Mouse (Mus musculus): Measurements from ENCODE around the gene Thada. TPM values are rescaled to one million over a fixed set of nuclear protein-coding genes. Genes with fewer than 3 reads are reported as not detected.

Gene Thada
- polyA plus RNA-seq, 1 experiment from 2014 or later = 7.6 TPM

DNA sequence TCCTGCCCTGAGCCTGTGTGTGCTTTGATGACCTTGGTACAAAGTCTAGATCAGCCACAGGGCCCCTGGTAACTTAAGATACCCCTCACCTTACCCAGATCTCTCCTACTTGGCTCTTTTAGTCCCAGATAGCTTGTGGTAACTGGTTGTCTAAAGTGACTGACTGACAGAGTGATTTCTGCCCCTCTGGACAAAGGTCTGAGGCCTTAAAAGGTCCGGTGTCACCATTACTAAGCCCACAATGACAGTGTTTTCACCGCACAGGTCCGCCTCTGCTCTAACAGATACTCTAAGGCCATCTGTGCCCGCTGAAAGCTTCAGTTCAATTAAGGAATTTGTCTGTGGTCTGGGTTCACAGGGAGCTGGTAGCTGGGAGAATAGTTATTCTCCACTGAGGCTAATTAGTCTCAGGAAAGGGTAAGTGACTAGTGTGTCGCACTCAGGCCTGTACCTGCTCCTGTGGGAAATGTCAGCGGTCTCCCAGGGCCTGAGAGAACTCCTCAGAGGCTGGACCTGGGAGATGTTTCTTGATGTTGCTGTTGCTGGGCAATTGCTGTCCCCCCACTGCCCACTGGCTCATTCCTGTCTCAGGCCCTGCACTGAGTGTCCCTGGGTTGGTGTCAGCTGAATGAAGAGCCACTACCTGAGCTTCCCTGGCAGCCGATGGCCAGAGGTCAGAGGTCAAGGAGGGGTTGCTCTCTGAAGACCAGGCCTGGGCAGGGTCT is 319.4 kb downstream of the Thada start:
- WGBS = 49% methylated on average over 7 of the region's 7 CpGs
- H3K36me3 ChIP-seq (ENCODE audit: control insufficient read depth, insufficient read depth, low read length) = no peaks in the 10 kb centered on the region
- H3K9me3 ChIP-seq (ENCODE audit: control insufficient read depth, low read length) = no peaks in the 10 kb centered on the region
- H3K27me3 ChIP-seq (ENCODE audit: control insufficient read depth, insufficient read depth, low read length) = no peaks in the 10 kb centered on the region
- no peak overlapping the region for H3K9ac ChIP-seq (ENCODE audit: low read length)
- H3K4me3 ChIP-seq (ENCODE audit: low read depth, low read length) = no peak overlapping the region
- ATAC-seq (ENCODE audit: low FRiP score) (no peak), DNase-seq (ENCODE audit: low spot score, missing footprints) (no peak)
- H3K27ac ChIP-seq (ENCODE audit: low read depth, low read length) = no peak overlapping the region
- H3K4me1 ChIP-seq (ENCODE audit: control insufficient read depth, insufficient read depth, low read length) = peaks cover 18% of the 10 kb centered on the region
- no peak overlapping the region for H3K4me2 ChIP-seq

DNA sequence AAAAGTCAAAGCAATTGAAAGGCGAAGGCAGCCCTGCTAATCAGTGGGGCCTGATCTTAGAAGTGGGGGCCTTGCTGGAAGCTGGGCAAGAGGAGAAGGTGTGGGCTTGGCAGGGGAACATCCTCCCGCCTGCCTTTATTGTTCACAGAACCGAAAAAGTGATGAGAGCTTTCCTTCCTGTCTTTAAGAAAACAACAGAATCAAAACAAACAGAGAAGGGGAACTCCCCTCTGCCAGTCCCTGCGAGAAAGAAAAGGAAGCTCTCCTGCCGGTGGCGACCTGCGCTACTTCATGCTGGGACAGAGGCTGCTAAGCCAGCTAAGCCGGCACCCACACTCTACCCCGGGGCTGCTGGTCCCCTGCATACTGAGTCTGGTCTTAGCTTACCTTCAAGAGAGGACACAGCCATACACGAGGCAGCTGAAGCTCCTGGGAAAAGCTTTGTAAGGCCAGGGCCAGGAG is 320.1 kb downstream of the Thada start:
- H3K4me1 ChIP-seq (ENCODE audit: control insufficient read depth, insufficient read depth, low read length) = peaks cover 18% of the 10 kb centered on the region
- peak overlapping the region; percentile 33; the same call in 1 of the 2 replicates for H3K9ac ChIP-seq (ENCODE audit: low read length)
- DNase-seq (ENCODE audit: low spot score, missing footprints) (no peak), ATAC-seq (ENCODE audit: low FRiP score) (no peak)
- H3K4me3 ChIP-seq (ENCODE audit: low read depth, low read length) = no peak overlapping the region
- no peaks in the 10 kb centered on the region for H3K36me3 ChIP-seq (ENCODE audit: control insufficient read depth, insufficient read depth, low read length)
- 10% methylated on average over 10 of the region's 10 CpGs for whole genome bisulfite sequencing
- H3K4me2 ChIP-seq = no peak overlapping the region
- H3K27me3 ChIP-seq (ENCODE audit: control insufficient read depth, insufficient read depth, low read length) = no peaks in the 10 kb centered on the region
- no peak overlapping the region for H3K27ac ChIP-seq (ENCODE audit: low read depth, low read length)
- H3K9me3 ChIP-seq (ENCODE audit: control insufficient read depth, low read length) = no peaks in the 10 kb centered on the region

DNA sequence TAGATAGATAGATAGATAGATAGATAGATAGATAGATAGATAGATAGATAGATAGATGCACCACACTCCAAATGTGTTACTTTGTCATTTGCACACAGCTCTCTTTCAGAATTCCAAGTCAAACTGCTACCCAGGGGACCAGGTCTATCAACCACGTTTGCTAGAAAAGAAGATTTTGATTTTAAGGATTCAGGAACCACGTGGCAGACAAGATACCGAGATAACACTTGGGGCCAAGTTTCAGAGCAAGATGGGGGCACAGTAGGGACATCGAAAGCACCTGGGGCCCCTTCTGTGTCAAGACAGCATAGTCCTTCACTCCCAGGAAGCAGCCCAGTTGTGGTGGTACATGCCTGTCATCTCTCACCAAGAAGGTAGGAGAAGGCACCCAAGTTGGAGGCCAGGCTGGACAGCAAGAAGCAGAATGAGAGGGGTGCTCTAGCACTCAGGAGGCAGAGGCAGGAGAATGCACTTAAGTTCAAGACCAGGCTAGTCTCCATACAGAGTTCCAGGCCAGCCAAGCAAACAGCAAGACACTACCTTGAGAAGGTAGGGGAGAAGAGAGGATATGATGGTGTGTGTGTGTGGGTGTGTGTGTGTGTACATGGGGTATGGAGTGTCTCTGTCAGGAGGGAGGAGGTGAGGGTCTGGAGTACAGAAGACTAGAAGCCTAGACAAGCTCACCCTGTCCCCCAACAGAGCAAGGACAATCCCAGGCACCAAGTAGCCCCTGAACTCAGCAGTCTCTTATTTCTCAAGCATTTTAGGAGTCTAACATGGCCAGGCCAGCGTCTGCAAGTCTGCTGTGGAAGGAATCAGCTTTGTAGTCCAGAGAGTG is 321.0 kb downstream of the Thada start:
- H3K4me3 ChIP-seq (ENCODE audit: low read depth, low read length) = no peak overlapping the region
- no peak for DNase-seq (ENCODE audit: low spot score, missing footprints)
- no peak overlapping the region for H3K9ac ChIP-seq (ENCODE audit: low read length)
- no peak overlapping the region for H3K27ac ChIP-seq (ENCODE audit: low read depth, low read length)
- ATAC-seq (ENCODE audit: low FRiP score) = no peak
- peaks cover 18% of the 10 kb centered on the region for H3K4me1 ChIP-seq (ENCODE audit: control insufficient read depth, insufficient read depth, low read length)
- no peaks in the 10 kb centered on the region for H3K36me3 ChIP-seq (ENCODE audit: control insufficient read depth, insufficient read depth, low read length)
- no peaks in the 10 kb centered on the region for H3K9me3 ChIP-seq (ENCODE audit: control insufficient read depth, low read length)
- no peak overlapping the region for H3K4me2 ChIP-seq
- WGBS = 73% methylated on average over 5 of the region's 5 CpGs
- no peaks in the 10 kb centered on the region for H3K27me3 ChIP-seq (ENCODE audit: control insufficient read depth, insufficient read depth, low read length)

DNA sequence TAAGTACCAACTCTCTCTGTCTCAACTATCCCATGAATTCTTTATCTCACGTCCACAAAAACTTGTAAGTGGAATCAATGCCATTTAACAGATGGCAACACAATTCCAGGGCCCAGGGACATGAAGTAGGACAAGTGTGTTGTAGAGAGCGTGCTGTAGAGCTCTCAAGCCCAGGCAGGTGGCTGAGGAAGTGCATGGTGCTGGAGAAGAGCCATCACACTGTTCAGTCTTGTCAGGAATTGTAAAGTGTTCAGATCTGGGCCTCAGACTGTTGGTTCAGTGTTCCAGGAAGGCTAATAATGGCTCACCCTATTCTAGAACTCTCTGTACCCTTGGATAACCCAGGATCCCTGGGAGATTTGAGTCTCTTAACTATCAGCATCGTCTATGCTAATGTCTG is 321.9 kb downstream of the Thada start:
- H3K4me2 ChIP-seq = no peak overlapping the region
- H3K9me3 ChIP-seq (ENCODE audit: control insufficient read depth, low read length) = no peaks in the 10 kb centered on the region
- H3K36me3 ChIP-seq (ENCODE audit: control insufficient read depth, insufficient read depth, low read length) = no peaks in the 10 kb centered on the region
- peaks cover 13% of the 10 kb centered on the region for H3K4me1 ChIP-seq (ENCODE audit: control insufficient read depth, insufficient read depth, low read length)
- no peak overlapping the region for H3K9ac ChIP-seq (ENCODE audit: low read length)
- H3K27me3 ChIP-seq (ENCODE audit: control insufficient read depth, insufficient read depth, low read length) = no peaks in the 10 kb centered on the region
- no peak overlapping the region for H3K4me3 ChIP-seq (ENCODE audit: low read depth, low read length)
- no peak for DNase-seq (ENCODE audit: low spot score, missing footprints)
- ATAC-seq (ENCODE audit: low FRiP score) = no peak
- WGBS = 79% methylated on average over 3 of the region's 3 CpGs
- H3K27ac ChIP-seq (ENCODE audit: low read depth, low read length) = no peak overlapping the region

DNA sequence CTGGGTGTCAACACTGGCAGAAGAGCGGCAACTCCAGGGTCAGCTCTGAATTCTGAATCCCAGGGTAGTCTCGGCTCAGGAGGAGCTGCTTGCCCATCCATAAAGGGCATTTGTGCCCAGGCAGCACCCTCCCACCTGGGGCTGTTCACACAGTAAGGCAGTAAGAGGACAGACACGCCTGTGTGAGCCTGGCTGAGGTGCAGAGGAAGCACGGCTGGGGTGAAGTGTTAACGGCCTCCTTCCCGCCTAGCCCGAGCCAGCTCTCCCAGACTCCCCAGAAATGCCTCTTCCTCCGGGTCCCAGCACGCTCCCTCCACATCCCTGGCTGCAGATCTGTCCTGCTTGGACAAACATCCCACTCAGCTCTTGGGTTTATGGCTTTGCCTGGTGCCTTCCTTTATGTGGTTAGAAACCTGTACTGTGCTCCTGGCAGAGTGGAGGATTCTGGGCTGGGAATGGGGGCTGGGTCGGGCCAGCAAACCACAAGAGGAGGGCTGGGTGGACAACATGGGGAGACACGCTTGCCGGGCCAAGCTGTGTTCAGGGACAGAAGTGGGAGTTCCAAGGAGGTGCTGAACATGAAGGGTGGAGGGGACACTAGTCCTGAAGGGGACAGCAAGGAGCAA is 322.7 kb downstream of the Thada start:
- DNase-seq (ENCODE audit: low spot score, missing footprints) (no peak), ATAC-seq (ENCODE audit: low FRiP score) (no peak)
- Histone ChIP-seq H3K36me3 (ENCODE audit: control insufficient read depth, insufficient read depth, low read length) (no peaks in the 10 kb centered on the region), H3K9me3 (ENCODE audit: control insufficient read depth, low read length) (no peaks in the 10 kb centered on the region), H3K27me3 (ENCODE audit: control insufficient read depth, insufficient read depth, low read length) (no peaks in the 10 kb centered on the region), H3K4me3 (ENCODE audit: low read depth, low read length) (no peak overlapping the region), H3K27ac (ENCODE audit: low read depth, low read length) (no peak overlapping the region), H3K4me2 (no peak overlapping the region), H3K9ac (ENCODE audit: low read length) (no peak overlapping the region), H3K4me1 (ENCODE audit: control insufficient read depth, insufficient read depth, low read length) (peaks cover 7% of the 10 kb centered on the region)
- 54% methylated on average over 12 of the region's 12 CpGs for WGBS

- H3K27ac ChIP-seq (ENCODE audit: low read depth, low read length) = no peak overlapping the region
- no peak overlapping the region for H3K9ac ChIP-seq (ENCODE audit: low read length)
- no peak for DNase-seq (ENCODE audit: low spot score, missing footprints)
- no peaks in the 10 kb centered on the region for H3K36me3 ChIP-seq (ENCODE audit: control insufficient read depth, insufficient read depth, low read length)
- WGBS = 91% methylated on average over 6 of the region's 6 CpGs
- H3K4me3 ChIP-seq (ENCODE audit: low read depth, low read length) = no peak overlapping the region
- no peak overlapping the region for H3K4me2 ChIP-seq
- no peaks in the 10 kb centered on the region for H3K9me3 ChIP-seq (ENCODE audit: control insufficient read depth, low read length)
- ATAC-seq (ENCODE audit: low FRiP score) = no peak
- no peaks in the 10 kb centered on the region for H3K27me3 ChIP-seq (ENCODE audit: control insufficient read depth, insufficient read depth, low read length)
- peaks cover 6% of the 10 kb centered on the region for H3K4me1 ChIP-seq (ENCODE audit: control insufficient read depth, insufficient read depth, low read length)
Observed at GRCm38 (mm10) chr17:84141691-84142090, 324.3 kb downstream of the Thada start.

GRCm38 (mm10) chr17:84140822-84141507 is 325.0 kb downstream of the Thada start:
- Histone ChIP-seq H3K27ac (ENCODE audit: low read depth, low read length) (no peak overlapping the region), H3K9me3 (ENCODE audit: control insufficient read depth, low read length) (no peaks in the 10 kb centered on the region), H3K4me1 (ENCODE audit: control insufficient read depth, insufficient read depth, low read length) (peaks cover under 1% of the 10 kb centered on the region), H3K4me3 (ENCODE audit: low read depth, low read length) (no peak overlapping the region), H3K9ac (ENCODE audit: low read length) (no peak overlapping the region), H3K36me3 (ENCODE audit: control insufficient read depth, insufficient read depth, low read length) (no peaks in the 10 kb centered on the region), H3K4me2 (no peak overlapping the region), H3K27me3 (ENCODE audit: control insufficient read depth, insufficient read depth, low read length) (no peaks in the 10 kb centered on the region)
- 77% methylated on average over 10 of the region's 10 CpGs for WGBS
- ATAC-seq (ENCODE audit: low FRiP score) (no peak), DNase-seq (ENCODE audit: low spot score, missing footprints) (no peak)

Measured in midbrain, embryonic 11.5 days (tissue).